Comparison of ENCODE assay signal across 8 mouse cellular contexts in the genomic region with DNA sequence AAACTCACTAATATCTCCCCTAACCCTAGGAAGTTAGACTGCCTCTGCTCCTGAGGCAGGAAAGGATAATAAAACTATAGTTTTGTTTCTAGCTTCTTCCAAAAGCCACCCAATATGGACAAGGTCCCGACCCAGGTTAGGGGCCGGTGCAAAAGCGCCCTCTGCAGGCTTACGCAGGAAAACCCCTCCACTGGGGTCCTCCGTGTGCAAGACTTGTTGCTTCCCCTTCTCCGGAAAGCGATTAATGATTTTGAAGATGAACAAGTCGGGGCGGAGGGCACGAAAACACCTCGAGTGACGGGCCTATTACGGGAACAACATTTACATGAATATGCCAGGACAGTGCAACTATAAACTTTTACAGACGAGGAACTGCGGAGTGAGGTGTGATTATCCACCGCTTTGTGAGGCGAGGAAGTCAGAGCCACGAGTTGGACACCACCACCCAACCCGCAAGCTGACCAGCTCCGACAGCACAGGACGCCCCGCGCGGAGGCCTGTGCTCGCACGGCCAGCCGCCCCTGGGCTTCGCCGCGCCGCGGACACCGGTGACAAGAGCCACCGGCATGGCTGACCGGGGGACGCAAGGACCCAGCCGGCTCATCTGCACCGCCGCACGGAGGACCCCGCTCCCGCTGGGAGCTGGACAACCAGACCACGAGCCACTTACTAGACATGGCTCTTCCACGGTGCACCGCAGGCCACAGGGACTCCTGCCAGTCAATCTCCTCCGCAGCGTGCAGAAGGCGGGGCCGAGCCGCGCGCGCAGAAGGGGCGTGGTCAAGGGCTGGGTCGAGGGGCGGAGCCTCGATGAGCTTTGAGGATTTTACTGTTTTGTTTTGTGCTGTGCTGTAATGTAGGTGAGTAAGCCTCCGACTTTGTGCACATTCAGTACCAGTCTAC. TPM values are rescaled to one million over a fixed set of nuclear protein-coding genes. Genes with fewer than 3 reads are reported as not detected.
A peak's percentile ranks its signal among the peaks of the same experiment; 100 is the strongest.
DNase-seq lines count a peak whose midpoint lies in the region; ATAC-seq and TF ChIP-seq lines count a peak whose summit lies in the region.

A gene (minus strand): TSS at position 731 of the 903 bp plus-strand sequence.

- H3K27me3 ChIP-seq in MEL (ENCODE audit: control insufficient read depth in 1 of 2, insufficient read depth in 2 of 2, low read length in 2 of 2): no peaks in the 10 kb centered on the region
- no peaks in the 10 kb centered on the region for H3K27me3 ChIP-seq in cerebellum, adult 2 months (ENCODE audit: control insufficient read depth, insufficient read depth, low read length)
- no peaks in the 10 kb centered on the region for H3K27me3 ChIP-seq in lung, embryonic 16.5 days (ENCODE audit: control insufficient read depth, insufficient read depth, low read depth, low read length)

- H3K9me3 ChIP-seq in MEL (replicated peaks; ENCODE audit: insufficient read depth, low read length): no peaks in the 10 kb centered on the region
- H3K9me3 ChIP-seq in lung, embryonic 16.5 days (ENCODE audit: control insufficient read depth, low read length): no peaks in the 10 kb centered on the region

- peak; percentile 87 to 95 (median 89) for TF ChIP-seq CTCF in MEL (IDR thresholded peaks at IDR 0.05 in 2 of 3, conservative IDR thresholded peaks at IDR 0.05 in 1 of 3; ENCODE audit: control insufficient read depth in 1 of 3, insufficient read depth in 1 of 3, low read depth in 2 of 3, low read length in 3 of 3, poor library complexity in 1 of 3, severe bottlenecking in 1 of 3)
- peak; percentile 62; the same call in 1 of the 2 replicates for TF ChIP-seq CTCF in cerebellum, adult 2 months (IDR thresholded peaks at IDR 0.05; ENCODE audit: borderline replicate concordance, insufficient read depth, low read depth, low read length)

- peak within 1 kb of the TSS; percentile 76 for H3K9ac ChIP-seq in MEL (ENCODE audit: control insufficient read depth, low read depth, low read length, poor library complexity, severe bottlenecking)
- H3K9ac ChIP-seq in lung, embryonic 16.5 days (ENCODE audit: low read length): peak within 1 kb of the TSS; percentile 90

- H3K79me2 ChIP-seq in MEL (ENCODE audit: control insufficient read depth, insufficient read depth, low read length, poor library complexity): no peaks in the 10 kb centered on the region; the same call in 1 of the 2 replicates

- peak; percentile 94 to 97 for ATAC-seq in hematopoietic stem cell, adult 5-6 weeks (replicated peaks in 1 of 2; ENCODE audit: insufficient read depth in 1 of 2, low FRiP score in 2 of 2, low TSS enrichment in 1 of 2, low read depth in 1 of 2, poor library complexity in 2 of 2, severe bottlenecking in 2 of 2)
- peak; percentile 99 for ATAC-seq in lung, embryonic 16.5 days (ENCODE audit: low read depth)

- peak; percentile 93 for DNase-seq in MEL (ENCODE audit: low read depth, low spot score)
- DNase-seq in cerebellum, adult 2 months: peak; percentile 91 to 94
- DNase-seq in forelimb bud, embryonic 11.5 days (ENCODE audit: low read depth, low spot score): peak; percentile 85
- DNase-seq in layer of hippocampus, adult 9-10 months (ENCODE audit: low spot score): peak; percentile 75
- peak; percentile 95 for DNase-seq in ovary, postnatal 10 days (ENCODE audit: low spot score)
- peak; percentile 91 to 98 for DNase-seq in thymus, postnatal 10 days (ENCODE audit: low spot score in 2 of 2)

- H3K27ac ChIP-seq in MEL (ENCODE audit: control insufficient read depth, low read depth, low read length): peak within 1 kb of the TSS; percentile 61
- H3K27ac ChIP-seq in cerebellum, adult 2 months (ENCODE audit: insufficient read depth, low read length): peak within 1 kb of the TSS; percentile 53
- H3K27ac ChIP-seq in lung, embryonic 16.5 days (ENCODE audit: low read length): peak within 1 kb of the TSS; percentile 92

- H3K36me3 ChIP-seq in MEL (ENCODE audit: control insufficient read depth in 1 of 2, insufficient read depth in 2 of 2, low read length in 2 of 2): peaks cover 2 to 8% of the 10 kb centered on the region in 2 experiments; a peak in 3 of 4 replicates
- peaks cover 9% of the 10 kb centered on the region; the same call in 1 of the 2 replicates for H3K36me3 ChIP-seq in lung, embryonic 16.5 days (ENCODE audit: control insufficient read depth, insufficient read depth, low read length)

- peak in 1 of 2 experiments; percentile 9; a peak in 1 of 4 replicates for TF ChIP-seq EP300 in MEL (IDR thresholded peaks at IDR 0.05; ENCODE audit: low read depth in 1 of 2, low read length in 2 of 2)

- WGBS in cerebellum, adult 2 months: 1% methylated on average over 58 of the region's 58 CpGs
- under 1% methylated on average over 58 of the region's 58 CpGs for WGBS in lung, embryonic 16.5 days

- TF ChIP-seq POLR2A in MEL (IDR thresholded peaks at IDR 0.05; ENCODE audit: control insufficient read depth in 1 of 2, insufficient read depth in 1 of 2, low read depth in 1 of 2, low read length in 2 of 2, poor library complexity in 1 of 2): peak; percentile 75 to 94; a peak in 3 of 4 replicates
- TF ChIP-seq POLR2A in cerebellum, adult 2 months (IDR thresholded peaks at IDR 0.05; ENCODE audit: borderline replicate concordance, insufficient read depth, low read length): peak; percentile 69

- H3K4me2 ChIP-seq in lung, embryonic 16.5 days (ENCODE audit: low read depth, low read length): peak within 1 kb of the TSS; percentile 76

- peak within 1 kb of the TSS; percentile 78 to 80 for H3K4me3 ChIP-seq in MEL (ENCODE audit: control insufficient read depth in 1 of 2, insufficient read depth in 1 of 2, low read depth in 2 of 2, low read length in 2 of 2)
- H3K4me3 ChIP-seq in cerebellum, adult 2 months (replicated peaks; ENCODE audit: insufficient read depth, low read depth, low read length): peak within 1 kb of the TSS; percentile 79
- H3K4me3 ChIP-seq in lung, embryonic 16.5 days (ENCODE audit: low read length): peak within 1 kb of the TSS; percentile 88

- TF ChIP-seq RAD21 in MEL (IDR thresholded peaks at IDR 0.05; ENCODE audit: low read depth, low read length): peak; percentile 76

- peaks cover 5 to 7% of the 10 kb centered on the region in 2 experiments; a peak in 3 of 4 replicates for H3K4me1 ChIP-seq in MEL (ENCODE audit: control insufficient read depth in 1 of 2, insufficient read depth in 2 of 2, low read length in 2 of 2)
- no peaks in the 10 kb centered on the region for H3K4me1 ChIP-seq in cerebellum, adult 2 months (ENCODE audit: control insufficient read depth, insufficient read depth, low read length)
- peaks cover 2% of the 10 kb centered on the region; the same call in 1 of the 2 replicates for H3K4me1 ChIP-seq in lung, embryonic 16.5 days (replicated peaks; ENCODE audit: control insufficient read depth, insufficient read depth, low read length)

TF ChIP-seq in MEL, 35 proteins besides CTCF, POLR2A, EP300 and RAD21 (continues in another document):
- no peak for TF ChIP-seq MAFK (IDR thresholded peaks at IDR 0.05; ENCODE audit: borderline replicate concordance, low read depth, low read length)
- TF ChIP-seq TBP (IDR thresholded peaks at IDR 0.05; ENCODE audit: low read depth, low read length): peak; percentile 51
- no peak for TF ChIP-seq JUND (IDR thresholded peaks at IDR 0.05; ENCODE audit: low read depth, low read length)
- TF ChIP-seq USF2 (IDR thresholded peaks at IDR 0.05; ENCODE audit: borderline replicate concordance in 1 of 2, insufficient read depth in 1 of 2, low read depth in 1 of 2, low read length in 2 of 2): no peak
- no peak for TF ChIP-seq ZNF384 (IDR thresholded peaks at IDR 0.05; ENCODE audit: low read depth, low read length)
- peak; percentile 45; the same call in 1 of the 2 replicates for TF ChIP-seq ZC3H11A (IDR thresholded peaks at IDR 0.05; ENCODE audit: low read depth, low read length)
- TF ChIP-seq MYC (IDR thresholded peaks at IDR 0.05; ENCODE audit: low read depth, low read length): peak; percentile 47; the same call in 1 of the 2 replicates
- peak; percentile 42 for TF ChIP-seq HCFC1 (IDR thresholded peaks at IDR 0.05; ENCODE audit: low read depth, low read length)
- TF ChIP-seq UBTF (IDR thresholded peaks at IDR 0.05; ENCODE audit: borderline replicate concordance, insufficient read depth, low read depth, low read length): 0 out of 2 replicates have a peak, but pooled peaks have one; percentile 62
- TF ChIP-seq GATA1 (IDR thresholded peaks at IDR 0.05; ENCODE audit: low read depth, low read length): no peak
- TF ChIP-seq MAX (IDR thresholded peaks at IDR 0.05; ENCODE audit: low read length): peak; percentile 75
- peak; percentile 61 for TF ChIP-seq SIN3A (IDR thresholded peaks at IDR 0.05; ENCODE audit: low read length)
- TF ChIP-seq TCF12 (IDR thresholded peaks at IDR 0.05; ENCODE audit: low read depth, low read length): peak; percentile 41; the same call in 1 of the 2 replicates
- peak; percentile 90 for TF ChIP-seq NELFE (IDR thresholded peaks at IDR 0.05; ENCODE audit: low read depth, low read length)
- TF ChIP-seq MEF2A (IDR thresholded peaks at IDR 0.05; ENCODE audit: extremely low read depth, insufficient replicate concordance, low read depth, low read length, poor library complexity, severe bottlenecking): no peak
- TF ChIP-seq NRF1 (IDR thresholded peaks at IDR 0.05; ENCODE audit: insufficient read depth, low read depth, low read length, poor library complexity, severe bottlenecking): peak; percentile 75
- no peak for TF ChIP-seq GABPA (IDR thresholded peaks at IDR 0.05; ENCODE audit: low read depth, low read length)
- TF ChIP-seq KAT2A (conservative IDR thresholded peaks at IDR 0.05; ENCODE audit: low read depth, low read length): no peak; the same call in 1 of the 2 replicates
- no peak for TF ChIP-seq USF1 (IDR thresholded peaks at IDR 0.05; ENCODE audit: low read depth, low read length)
- peak; percentile 86 for TF ChIP-seq POLR2AphosphoS2 (IDR thresholded peaks at IDR 0.05; ENCODE audit: low read length)
- 0 out of 2 replicates have a peak, but pooled peaks have one; percentile 25 for TF ChIP-seq ZKSCAN1 (IDR thresholded peaks at IDR 0.05; ENCODE audit: low read depth, low read length)
- no peak for TF ChIP-seq TAL1 (IDR thresholded peaks at IDR 0.05; ENCODE audit: low read length)
- TF ChIP-seq BHLHE40 (IDR thresholded peaks at IDR 0.05; ENCODE audit: borderline replicate concordance, low read depth, low read length): no peak
- peak; percentile 86 for TF ChIP-seq MXI1 (IDR thresholded peaks at IDR 0.05; ENCODE audit: low read depth, low read length)
- peak; percentile 74 for TF ChIP-seq SMC3 (IDR thresholded peaks at IDR 0.05; ENCODE audit: low read depth, low read length)

RNA-seq across cellular contexts. Expression of the gene that starts here (rescaled TPM):
- 32.2 and 33.6 TPM in 2 replicates for total RNA-seq in MEL (2012; rRNA removed)
- 10 to 100 TPM in 1 of 2 experiments, not detected in 1; 38.9 TPM for polyA plus RNA-seq in MEL (2012; ENCODE audit: insufficient read depth in 1 of 2, insufficient read length in 2 of 2, low read depth in 1 of 2, low replicate concordance in 2 of 2, missing spikeins in 1 of 2)
- 14.4 and 16.5 TPM in 2 replicates for polyA plus RNA-seq in cerebellum, adult 2 months (2012; rRNA removed)
- total RNA-seq in hematopoietic stem cell, adult 5-6 weeks (2017): 31.5 and 38.8 TPM in 2 replicates
- polyA plus RNA-seq in lung, embryonic 16.5 days (2015; fragmentation: Nextera tagmentation; extraction: Ambion mirVana): 65.5 and 68.4 TPM in 2 replicates

Comparison
In these comparisons a context has a peak if more than half of its experiments do, and no peak if none do; other contexts are left out.
1. Peak in every context shown above with its lines: DNase-seq, ATAC-seq, H3K4me3 ChIP-seq and H3K27ac ChIP-seq.